ENCODE assay signal across 8 mouse cellular contexts in genomic region chr7:13025511-13026112, GRCm38 (mm10). TPM values are rescaled to one million over a fixed set of nuclear protein-coding genes. Genes with fewer than 3 reads are reported as not detected.
DNase-seq lines count a peak whose midpoint lies in the region; ATAC-seq and TF ChIP-seq lines count a peak whose summit lies in the region.

No protein-coding gene starts in this region.

- TF ChIP-seq POLR2A in myocyte (IDR thresholded peaks at IDR 0.05; ENCODE audit: insufficient read length, low read depth): no peak

- H3K9ac ChIP-seq in kidney, embryonic 16.5 days (replicated peaks; ENCODE audit: low read length): peak overlapping the region; percentile 98
- peak overlapping the region; percentile 99 for H3K9ac ChIP-seq in embryonic facial prominence, embryonic 11.5 days (replicated peaks; ENCODE audit: low read length)
- peak overlapping the region; percentile 98 for H3K9ac ChIP-seq in hindbrain, postnatal 0 days (replicated peaks; ENCODE audit: low read length)

- ATAC-seq in kidney, embryonic 16.5 days (ENCODE audit: low FRiP score, low TSS enrichment): no peak
- no peak for ATAC-seq in embryonic facial prominence, embryonic 11.5 days (replicated peaks; ENCODE audit: insufficient number of reproducible peaks, low FRiP score, low TSS enrichment, low read depth)
- ATAC-seq in hindbrain, postnatal 0 days: no peak

- peaks cover 52% of the 10 kb centered on the region for H3K36me3 ChIP-seq in kidney, embryonic 16.5 days (ENCODE audit: insufficient read depth, low read length)
- H3K36me3 ChIP-seq in embryonic facial prominence, embryonic 11.5 days (replicated peaks; ENCODE audit: control insufficient read depth, insufficient read depth, low read depth, low read length): peaks cover 35% of the 10 kb centered on the region
- peaks cover 45% of the 10 kb centered on the region for H3K36me3 ChIP-seq in hindbrain, postnatal 0 days (ENCODE audit: insufficient read depth, low read length)
- peaks cover 38% of the 10 kb centered on the region for H3K36me3 ChIP-seq in myocyte (ENCODE audit: control insufficient read depth, insufficient read depth)

- TF ChIP-seq CTCF in hindbrain, postnatal 0 days (IDR thresholded peaks at IDR 0.05; ENCODE audit: low read depth): no peak

- peak overlapping the region; percentile 98 for H3K4me2 ChIP-seq in kidney, embryonic 16.5 days (replicated peaks; ENCODE audit: low read depth, low read length)
- peak overlapping the region; percentile 97 for H3K4me2 ChIP-seq in embryonic facial prominence, embryonic 11.5 days (ENCODE audit: low read depth, low read length)
- H3K4me2 ChIP-seq in hindbrain, postnatal 0 days (ENCODE audit: low read depth, low read length): peak overlapping the region; percentile 90
- H3K4me2 ChIP-seq in myocyte (ENCODE audit: low read depth): peak overlapping the region; percentile 88

- H3ac ChIP-seq in myocyte (ENCODE audit: control insufficient read depth, insufficient read length): peak overlapping the region; percentile 92

- no peak for DNase-seq in kidney, adult 8-10 months
- DNase-seq in embryonic facial prominence, embryonic 11.5 days (ENCODE audit: low spot score): no peak
- DNase-seq in hindbrain, postnatal 0 days (ENCODE audit: low spot score): no peak
- no peak for DNase-seq in layer of hippocampus, postnatal 25 days (ENCODE audit: extremely low spot score in 1 of 2, low spot score in 1 of 2)
- no peak for DNase-seq in adrenal gland, adult 18-20 months (ENCODE audit: low spot score in 2 of 2)
- no peak for DNase-seq in right cerebral cortex, adult 18-20 months

- H3K4me1 ChIP-seq in kidney, embryonic 16.5 days (ENCODE audit: insufficient read depth, low read length): peaks cover 15% of the 10 kb centered on the region
- no peaks in the 10 kb centered on the region; the same call in 1 of the 2 replicates for H3K4me1 ChIP-seq in embryonic facial prominence, embryonic 11.5 days (ENCODE audit: control insufficient read depth, insufficient read depth, low read length)
- peaks cover 7% of the 10 kb centered on the region for H3K4me1 ChIP-seq in hindbrain, postnatal 0 days (ENCODE audit: insufficient read depth, low read length)

- 29% methylated on average over 4 of the region's 4 CpGs for WGBS in kidney, embryonic 16.5 days
- 39% methylated on average over 4 of the region's 4 CpGs for WGBS in embryonic facial prominence, embryonic 11.5 days
- WGBS in hindbrain, postnatal 0 days: 29% methylated on average over 4 of the region's 4 CpGs

- no peaks in the 10 kb centered on the region for H3K9me3 ChIP-seq in kidney, embryonic 16.5 days (ENCODE audit: low read length)
- no peaks in the 10 kb centered on the region for H3K9me3 ChIP-seq in embryonic facial prominence, embryonic 11.5 days (replicated peaks; ENCODE audit: control insufficient read depth, low read length)
- no peaks in the 10 kb centered on the region for H3K9me3 ChIP-seq in hindbrain, postnatal 0 days (ENCODE audit: low read length)

- peaks cover 31% of the 10 kb centered on the region for H3K79me2 ChIP-seq in myocyte (ENCODE audit: control insufficient read depth, insufficient read depth)

- no peaks in the 10 kb centered on the region for H3K27me3 ChIP-seq in kidney, embryonic 16.5 days (ENCODE audit: insufficient read depth, low read length)
- H3K27me3 ChIP-seq in embryonic facial prominence, embryonic 11.5 days (ENCODE audit: control insufficient read depth, insufficient read depth, low read length): no peaks in the 10 kb centered on the region
- H3K27me3 ChIP-seq in hindbrain, postnatal 0 days (ENCODE audit: insufficient read depth, low read length): no peaks in the 10 kb centered on the region
- H3K27me3 ChIP-seq in myocyte (ENCODE audit: control insufficient read depth, insufficient read depth, insufficient read length): no peaks in the 10 kb centered on the region

- peak overlapping the region; percentile 100; the same call in 1 of the 2 replicates for H3K27ac ChIP-seq in kidney, embryonic 16.5 days (ENCODE audit: low read length)
- 0 out of 2 replicates have a peak overlapping the region, but pooled peaks have one; percentile 100 for H3K27ac ChIP-seq in embryonic facial prominence, embryonic 11.5 days (replicated peaks; ENCODE audit: low read depth, low read length)
- H3K27ac ChIP-seq in hindbrain, postnatal 0 days: peak overlapping the region; percentile 99; the same call in 1 of the 2 replicates

- H3K4me3 ChIP-seq in kidney, embryonic 16.5 days (ENCODE audit: low read length): peak overlapping the region; percentile 95
- peak overlapping the region; percentile 96 for H3K4me3 ChIP-seq in embryonic facial prominence, embryonic 11.5 days (ENCODE audit: low read depth, low read length)
- H3K4me3 ChIP-seq in hindbrain, postnatal 0 days (ENCODE audit: low read length): peak overlapping the region; percentile 79
- peak overlapping the region; percentile 51 for H3K4me3 ChIP-seq in myocyte

TF ChIP-seq in myocyte, 11 proteins besides CTCF, POLR2A, EP300 and RAD21:
- TF ChIP-seq MYOG (IDR thresholded peaks at IDR 0.05; ENCODE audit: control insufficient read depth in 1 of 3, insufficient read depth in 1 of 3, insufficient read length in 2 of 3, low read depth in 2 of 3) (no peak), SRF (IDR thresholded peaks at IDR 0.05; ENCODE audit: control insufficient read depth, insufficient read length, low read depth) (no peak), USF1 (IDR thresholded peaks at IDR 0.05; ENCODE audit: low read depth) (no peak), E2F4 (IDR thresholded peaks at IDR 0.05; ENCODE audit: insufficient read depth) (no peak), CEBPB (IDR thresholded peaks at IDR 0.05; ENCODE audit: insufficient read depth, poor library complexity, severe bottlenecking) (no peak), POLR2AphosphoS2 (IDR thresholded peaks at IDR 0.05; ENCODE audit: insufficient read length, low read depth) (no peak), MYOD1 (IDR thresholded peaks at IDR 0.05; ENCODE audit: control insufficient read depth in 1 of 3, insufficient read length in 2 of 3, low read depth in 2 of 3) (no peak), TCF3 (IDR thresholded peaks at IDR 0.05; ENCODE audit: insufficient read length, low read depth) (no peak), TCF12 (IDR thresholded peaks at IDR 0.05; ENCODE audit: insufficient read depth, poor library complexity, severe bottlenecking) (no peak), REST (IDR thresholded peaks at IDR 0.05; ENCODE audit: insufficient read depth, insufficient read length) (no peak), MAX (IDR thresholded peaks at IDR 0.05; ENCODE audit: low read depth) (no peak)

RNA-seq across cellular contexts. Expression of gene Chmp2a, which starts 9.0 kb away (rescaled TPM):
- 159 and 162 TPM in 2 replicates for polyA plus RNA-seq in kidney, embryonic 16.5 days (2015; fragmentation: Nextera tagmentation; extraction: Ambion mirVana)
- 107 and 116 TPM in 2 replicates for polyA plus RNA-seq in embryonic facial prominence, embryonic 11.5 days (2014; fragmentation: Nextera tagmentation; extraction: Ambion mirVana)
- 59.7 and 68.0 TPM in 2 replicates for total RNA-seq in hindbrain, postnatal 0 days (2014; rRNA removed)
- polyA plus RNA-seq in hindbrain, postnatal 0 days (2015; fragmentation: Nextera tagmentation; extraction: Ambion mirVana): 188 and 202 TPM in 2 replicates
- 189 TPM for polyA plus RNA-seq in myocyte (2012; fragmentation: generic; extraction: Trizol)
- 100 to 1,000 TPM; 128 to 149 TPM for total RNA-seq in layer of hippocampus, postnatal 25 days (2021)
- total RNA-seq in adrenal gland, adult 18-20 months (2021): 100 to 1,000 TPM; 210 to 213 TPM

RNA-seq across cellular contexts. Expression of gene Ube2m, which starts 12.5 kb away (rescaled TPM):
- polyA plus RNA-seq in kidney, embryonic 16.5 days (2015; fragmentation: Nextera tagmentation; extraction: Ambion mirVana): 30.4 and 54.9 TPM in 2 replicates
- polyA plus RNA-seq in embryonic facial prominence, embryonic 11.5 days (2014; fragmentation: Nextera tagmentation; extraction: Ambion mirVana): 172 and 177 TPM in 2 replicates
- 320 and 345 TPM in 2 replicates for total RNA-seq in hindbrain, postnatal 0 days (2014; rRNA removed)
- 140 and 153 TPM in 2 replicates for polyA plus RNA-seq in hindbrain, postnatal 0 days (2015; fragmentation: Nextera tagmentation; extraction: Ambion mirVana)
- polyA plus RNA-seq in myocyte (2012; fragmentation: generic; extraction: Trizol): 227 TPM
- total RNA-seq in layer of hippocampus, postnatal 25 days (2021): 100 to 1,000 TPM; 197 to 209 TPM
- total RNA-seq in adrenal gland, adult 18-20 months (2021): 100 to 1,000 TPM; 162 to 182 TPM

RNA-seq across cellular contexts. Expression of gene Zbtb45, which starts 15.8 kb away (rescaled TPM):
- 28.3 and 29.2 TPM in 2 replicates for polyA plus RNA-seq in kidney, embryonic 16.5 days (2015; fragmentation: Nextera tagmentation; extraction: Ambion mirVana)
- polyA plus RNA-seq in embryonic facial prominence, embryonic 11.5 days (2014; fragmentation: Nextera tagmentation; extraction: Ambion mirVana): 22.6 and 22.9 TPM in 2 replicates
- total RNA-seq in hindbrain, postnatal 0 days (2014; rRNA removed): 41.6 and 47.6 TPM in 2 replicates
- 23.9 and 24.6 TPM in 2 replicates for polyA plus RNA-seq in hindbrain, postnatal 0 days (2015; fragmentation: Nextera tagmentation; extraction: Ambion mirVana)
- 8.2 TPM for polyA plus RNA-seq in myocyte (2012; fragmentation: generic; extraction: Trizol)
- total RNA-seq in layer of hippocampus, postnatal 25 days (2021): 10 to 100 TPM; 34.4 to 35.3 TPM
- total RNA-seq in adrenal gland, adult 18-20 months (2021): 10 to 100 TPM; 12.1 to 12.5 TPM

RNA-seq across cellular contexts. Expression of gene Trim28, which starts 26.7 kb away (rescaled TPM):
- 245 TPM in 2 replicates for polyA plus RNA-seq in kidney, embryonic 16.5 days (2015; fragmentation: Nextera tagmentation; extraction: Ambion mirVana)
- 525 and 526 TPM in 2 replicates for polyA plus RNA-seq in embryonic facial prominence, embryonic 11.5 days (2014; fragmentation: Nextera tagmentation; extraction: Ambion mirVana)
- 483 and 563 TPM in 2 replicates for total RNA-seq in hindbrain, postnatal 0 days (2014; rRNA removed)
- 176 and 184 TPM in 2 replicates for polyA plus RNA-seq in hindbrain, postnatal 0 days (2015; fragmentation: Nextera tagmentation; extraction: Ambion mirVana)
- 252 TPM for polyA plus RNA-seq in myocyte (2012; fragmentation: generic; extraction: Trizol)
- total RNA-seq in layer of hippocampus, postnatal 25 days (2021): 100 to 1,000 TPM; 236 to 250 TPM
- 100 to 1,000 TPM; 201 to 235 TPM for total RNA-seq in adrenal gland, adult 18-20 months (2021)

RNA-seq across cellular contexts. Expression of gene Slc27a5, which starts 27.6 kb away (rescaled TPM):
- polyA plus RNA-seq in kidney, embryonic 16.5 days (2015; fragmentation: Nextera tagmentation; extraction: Ambion mirVana): 0.11 and 0.40 TPM in 2 replicates
- not detected in 2 replicates for polyA plus RNA-seq in embryonic facial prominence, embryonic 11.5 days (2014; fragmentation: Nextera tagmentation; extraction: Ambion mirVana)
- 1.1 and 1.7 TPM in 2 replicates for total RNA-seq in hindbrain, postnatal 0 days (2014; rRNA removed)
- 0.29 and 0.30 TPM in 2 replicates for polyA plus RNA-seq in hindbrain, postnatal 0 days (2015; fragmentation: Nextera tagmentation; extraction: Ambion mirVana)
- polyA plus RNA-seq in myocyte (2012; fragmentation: generic; extraction: Trizol): not detected
- under 1 TPM; 0.22 to 0.47 TPM for total RNA-seq in layer of hippocampus, postnatal 25 days (2021)
- total RNA-seq in adrenal gland, adult 18-20 months (2021): under 1 TPM in 1 of 2 experiments, not detected in 1; 0.70 TPM
